Mouse (Mus musculus) ES-Bruce4 (cell line): ENCODE data around the gene Qpctl. TPM values are rescaled to one million over a fixed set of nuclear protein-coding genes. Genes with fewer than 3 reads are reported as not detected.

Experiments
- H3K27ac ChIP-seq: 2 replicates; pipeline ENCODE4 v1.5.1; 2012; ENCODE audit warnings: low read length, inconsistent platforms; ENCODE audit not compliant: insufficient read depth
- H3K27me3 ChIP-seq: 2 replicates; pipeline ENCODE4 v1.6.1; 2012; ENCODE audit warnings: mild to moderate bottlenecking, low read length, inconsistent platforms; ENCODE audit not compliant: control insufficient read depth, poor library complexity, insufficient read depth, severe bottlenecking
- H3K36me3 ChIP-seq: 2 replicates; pipeline ENCODE4 v1.6.1; 2012; ENCODE audit warnings: inconsistent platforms, mild to moderate bottlenecking, low read length, moderate library complexity; ENCODE audit not compliant: control insufficient read depth, poor library complexity, insufficient read depth, severe bottlenecking
- H3K4me1 ChIP-seq: one replicate; pipeline ENCODE4 v1.8.1; 2011; ENCODE audit warnings: low read length; ENCODE audit not compliant: control insufficient read depth, insufficient read depth
- H3K4me3 ChIP-seq: 2 replicates; pipeline ENCODE4 v1.5.1; 2011; ENCODE audit warnings: low read depth, mild to moderate bottlenecking, low read length
- H3K9ac ChIP-seq: 2 replicates; pipeline ENCODE4 v1.6.1; 2012; ENCODE audit warnings: low read depth, mild to moderate bottlenecking, inconsistent platforms; ENCODE audit not compliant: poor library complexity, severe bottlenecking
- H3K9me3 ChIP-seq: replicated peaks from 2 replicates; pipeline ENCODE4 v1.6.1; 2012; ENCODE audit warnings: mild to moderate bottlenecking, low read length, inconsistent platforms; ENCODE audit not compliant: control insufficient read depth, poor library complexity, insufficient read depth, severe bottlenecking
- CTCF ChIP-seq: IDR thresholded peaks from one replicate; pipeline ENCODE4 v1.8.1; 2011; ENCODE audit warnings: low read depth, low read length
- EP300 ChIP-seq: IDR thresholded peaks from 2 replicates; pipeline ENCODE4 v1.6.1; 2011; ENCODE audit warnings: low read depth, low read length; ENCODE audit not compliant: insufficient read depth
- POLR2A ChIP-seq: IDR thresholded peaks from one replicate; pipeline ENCODE4 v1.8.1; 2011; ENCODE audit warnings: low read length; ENCODE audit not compliant: insufficient read depth
- polyA plus RNA-seq: library from polyadenylated mRNA; stranded (reverse); fragments of >200 nt; gene quantifications from 2 replicates; pipeline ENCODE4 v1.2.4, GENCODE M21; 2011; ENCODE audit warnings: low read depth; ENCODE audit not compliant: missing spikeins, insufficient read depth, insufficient read length

The Qpctl gene
- polyA plus RNA-seq, 1 experiment = 4.6 TPM

DNA sequence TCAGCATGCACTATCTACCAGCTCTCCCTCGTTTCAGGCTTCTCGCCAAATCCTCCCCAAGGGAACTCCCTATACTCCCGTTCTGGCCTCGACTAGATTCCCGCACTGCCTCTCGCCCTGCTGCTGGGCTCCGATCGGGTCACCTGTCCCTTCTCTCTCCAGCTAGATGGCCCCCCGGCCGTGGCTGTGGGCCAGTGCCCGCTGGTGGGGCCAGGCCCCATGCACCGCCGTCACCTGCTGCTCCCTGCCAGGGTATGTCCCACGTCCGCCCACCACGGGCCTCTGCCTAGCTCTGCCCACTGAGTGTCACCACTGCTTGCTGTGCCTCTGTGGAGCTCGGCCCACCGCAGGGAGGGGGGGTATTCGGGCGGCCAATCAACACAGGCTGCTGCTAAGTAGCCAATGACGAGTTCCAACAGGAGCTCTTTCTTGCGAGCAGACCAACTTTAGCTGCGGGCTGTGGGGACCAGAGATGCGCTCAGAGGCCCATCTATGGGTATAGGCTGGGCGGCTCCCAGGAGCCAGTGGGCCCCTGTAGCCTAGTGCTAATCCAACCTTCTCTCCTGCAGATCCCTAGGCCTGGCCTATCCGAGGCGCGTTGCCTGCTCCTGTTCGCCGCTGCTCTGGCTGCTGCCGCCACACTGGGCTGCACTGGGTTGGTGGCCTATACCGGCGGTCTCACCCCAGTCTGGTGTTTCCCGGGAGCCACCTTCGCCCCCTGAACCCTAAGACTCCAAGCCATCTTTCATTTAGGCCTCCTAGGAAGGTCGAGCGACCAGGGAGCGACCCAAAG is 56.5 kb downstream of the Qpctl start:
- Histone ChIP-seq H3K4me1 (no peaks in the 10 kb centered on the region), H3K9ac (peak overlapping the region; percentile 52), H3K4me3 (peak overlapping the region; percentile 72), H3K36me3 (no peaks in the 10 kb centered on the region), H3K27ac (no peak overlapping the region), H3K9me3 (no peaks in the 10 kb centered on the region), H3K27me3 (no peaks in the 10 kb centered on the region)
- TF ChIP-seq EP300 = no peak
- TF ChIP-seq POLR2A = peak; percentile 36
- TF ChIP-seq CTCF = no peak

DNA sequence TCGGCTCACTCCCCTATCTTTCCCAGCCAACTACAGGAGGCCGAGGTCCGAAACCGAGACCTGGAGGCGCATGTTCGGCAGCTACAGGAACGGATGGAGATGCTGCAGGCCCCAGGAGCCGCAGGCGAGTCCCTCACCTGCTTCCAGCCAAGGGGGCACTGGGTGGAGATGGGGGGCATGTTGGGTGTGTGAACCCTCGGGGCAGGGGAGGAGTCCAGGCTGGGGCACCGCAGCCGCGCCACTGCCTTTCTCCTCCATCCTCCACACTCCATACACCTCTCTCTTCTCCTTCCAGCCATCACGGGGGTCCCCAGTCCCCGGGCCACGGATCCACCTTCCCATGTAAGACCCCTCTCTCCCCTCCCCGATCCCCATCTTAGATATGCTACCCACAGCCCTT is 57.2 kb downstream of the Qpctl start:
- Histone ChIP-seq H3K9me3 (no peaks in the 10 kb centered on the region), H3K9ac (peak overlapping the region; percentile 52), H3K27me3 (no peaks in the 10 kb centered on the region), H3K27ac (no peak overlapping the region), H3K4me3 (peak overlapping the region; percentile 72), H3K4me1 (no peaks in the 10 kb centered on the region), H3K36me3 (no peaks in the 10 kb centered on the region)
- TF ChIP-seq POLR2A = no peak
- TF ChIP-seq CTCF = no peak
- no peak for TF ChIP-seq EP300

Other genes starting within 250 kb of the Qpctl start
- 36.4 and 39.9 TPM in 2 replicates for gene Ccdc61, start 238.9 kb downstream of the Qpctl start, polyA plus RNA-seq
- gene Nova2, start 223.4 kb downstream of the Qpctl start, polyA plus RNA-seq = 7.5 TPM in 2 replicates
- not detected in 2 replicates for gene Nanos2, start 161.9 kb downstream of the Qpctl start, polyA plus RNA-seq
- gene Mypop, start 158.0 kb downstream of the Qpctl start, polyA plus RNA-seq = 4.0 and 5.5 TPM in 2 replicates
- 16.2 and 20.9 TPM in 2 replicates for gene Irf2bp1, start 145.2 kb downstream of the Qpctl start, polyA plus RNA-seq
- 2.5 and 2.6 TPM in 2 replicates for gene Foxa3, start 125.8 kb downstream of the Qpctl start, polyA plus RNA-seq
- 102 and 119 TPM in 2 replicates for gene Sympk, start 124.9 kb downstream of the Qpctl start, polyA plus RNA-seq
- gene Rsph6a, start 94.6 kb downstream of the Qpctl start, polyA plus RNA-seq = not detected in 2 replicates
- 43.2 and 45.1 TPM in 2 replicates for gene Dmwd, start 73.1 kb downstream of the Qpctl start, polyA plus RNA-seq
- 12.8 and 19.5 TPM in 2 replicates for gene Dmpk, start 65.4 kb downstream of the Qpctl start, polyA plus RNA-seq
- 2.7 and 3.8 TPM in 2 replicates for gene Six5, start 54.7 kb downstream of the Qpctl start, polyA plus RNA-seq
- 0.43 and 0.46 TPM in 2 replicates for gene Gm4969, start 30.9 kb downstream of the Qpctl start, polyA plus RNA-seq
- 4.1 and 4.3 TPM in 2 replicates for gene Fbxo46, start 29.4 kb downstream of the Qpctl start, polyA plus RNA-seq
- 92.9 and 94.6 TPM in 2 replicates for gene Snrpd2, start 431 bp upstream of the Qpctl start, polyA plus RNA-seq
- gene Gipr, start 16.8 kb upstream of the Qpctl start, polyA plus RNA-seq = 1.9 and 3.5 TPM in 2 replicates
- 63.3 and 64.4 TPM in 2 replicates for gene Eml2, start 27.1 kb upstream of the Qpctl start, polyA plus RNA-seq
- 3.3 and 5.1 TPM in 2 replicates for gene Gpr4, start 63.2 kb upstream of the Qpctl start, polyA plus RNA-seq
- gene Opa3, start 79.0 kb upstream of the Qpctl start, polyA plus RNA-seq = 22.3 and 24.8 TPM in 2 replicates
- 75.7 and 90.0 TPM in 2 replicates for gene Vasp, start 122.5 kb upstream of the Qpctl start, polyA plus RNA-seq
- 5.7 and 6.1 TPM in 2 replicates for gene Ppm1n, start 130.8 kb upstream of the Qpctl start, polyA plus RNA-seq
- gene Rtn2, start 133.3 kb upstream of the Qpctl start, polyA plus RNA-seq = 14.3 and 15.3 TPM in 2 replicates
- 0.68 and 1.1 TPM in 2 replicates for gene Fosb, start 160.8 kb upstream of the Qpctl start, polyA plus RNA-seq
- 38.1 and 43.7 TPM in 2 replicates for gene Ercc1, start 195.5 kb upstream of the Qpctl start, polyA plus RNA-seq
- gene Cd3eap, start 210.2 kb upstream of the Qpctl start, polyA plus RNA-seq = 14.6 and 16.8 TPM in 2 replicates
- 21.9 and 25.5 TPM in 2 replicates for gene Ppp1r13l, start 210.5 kb upstream of the Qpctl start, polyA plus RNA-seq
- 22.6 and 28.5 TPM in 2 replicates for gene Ercc2, start 232.7 kb upstream of the Qpctl start, polyA plus RNA-seq